Mouse (Mus musculus) heart, adult 18-20 months (tissue): ENCODE data around the gene Cic. TPM values are rescaled to one million over a fixed set of nuclear protein-coding genes. Genes with fewer than 3 reads are reported as not detected.

Source experiments
- microRNA-seq, 2 experiments: library from miRNA; unstranded; fragments of <30 nt; microRNA quantifications; one replicate each; pipeline ENCODE4 v1.2.0; 2022
- total RNA-seq, 2 experiments: library from RNA; stranded (reverse); gene quantifications; 2 replicates each; pipeline ENCODE4 v1.2.3; 2021

Cic gene
- total RNA-seq, 2 experiments from 2014 or later: 45.1 to 63.1 TPM

Small RNA genes lying within 50 kb of the gene (microRNA-seq; reads per million reads assigned to microRNA genes)
- gene Mir7048: 0 to 0.54 reads per million in 2 experiments

Other genes starting within 250 kb of the Cic start
- gene Grik5, start 195.4 kb upstream of the Cic start, total RNA-seq: 1 to 10 TPM; 3.9 to 4.4 TPM
- gene Zfp574, start 195.1 kb upstream of the Cic start, total RNA-seq: 1 to 10 TPM; 8.3 to 9.9 TPM
- 1 to 10 TPM in 1 of 2 experiments, under 1 TPM in 1; 0.25 to 1.5 TPM for gene Pou2f2, start 88.0 kb upstream of the Cic start, total RNA-seq
- 10 to 100 TPM; 19.6 to 19.9 TPM for gene Dedd2, start 47.1 kb upstream of the Cic start, total RNA-seq
- gene Zfp526, start 46.3 kb upstream of the Cic start, total RNA-seq: 1 to 10 TPM; 6.3 to 7.4 TPM
- 10 to 100 TPM; 61.4 to 68.5 TPM for gene Gsk3a, start 29.9 kb upstream of the Cic start, total RNA-seq
- gene Erf, start 16.9 kb upstream of the Cic start, total RNA-seq: 10 to 100 TPM; 15.8 to 16.9 TPM
- gene Pafah1b3, start 30.3 kb downstream of the Cic start, total RNA-seq: 1 to 10 TPM; 4.0 to 5.6 TPM
- gene Prr19, start 33.7 kb downstream of the Cic start, total RNA-seq: not detected
- gene Tmem145, start 38.4 kb downstream of the Cic start, total RNA-seq: not detected
- 10 to 100 TPM; 31.8 to 32.9 TPM for gene Megf8, start 49.5 kb downstream of the Cic start, total RNA-seq
- not detected for gene Cnfn, start 102.0 kb downstream of the Cic start, total RNA-seq
- 10 to 100 TPM; 36.8 to 75.1 TPM for gene Lipe, start 131.0 kb downstream of the Cic start, total RNA-seq
- 1 to 10 TPM in 1 of 2 experiments, not detected in 1; 1.1 TPM for gene Cxcl17, start 145.2 kb downstream of the Cic start, total RNA-seq
- 10 to 100 TPM; 10.3 to 11.7 TPM for gene Ceacam1, start 209.9 kb downstream of the Cic start, total RNA-seq